Mouse (Mus musculus) lung, postnatal 10 days (tissue): ENCODE data around the gene Rragd.

Experiments
- DNase-seq: peaks from one replicate; pipeline ENCODE4 v3.0.0; 2021

Gene Rragd

DNA sequence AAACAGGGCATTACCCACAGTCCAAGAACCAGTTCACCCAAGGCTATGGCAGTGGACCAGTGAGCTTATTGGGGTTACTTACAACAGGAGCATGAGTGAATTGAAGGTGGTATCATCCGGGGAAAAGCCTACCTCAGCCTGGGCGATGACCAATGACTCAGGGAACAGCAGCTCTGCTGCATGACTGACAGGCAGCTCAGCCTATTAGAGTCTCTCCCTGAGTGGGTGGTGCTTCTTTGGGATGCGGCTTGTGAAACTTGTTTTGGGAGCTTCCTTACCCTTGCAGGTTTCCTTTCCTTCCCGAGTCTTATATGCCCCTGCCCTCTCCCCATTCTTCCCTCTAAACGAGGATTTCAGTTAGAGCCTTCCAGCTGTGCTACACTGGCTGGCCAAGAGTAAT, 69.8 kb downstream of the Rragd start:
- DNase-seq, result no peak

DNA sequence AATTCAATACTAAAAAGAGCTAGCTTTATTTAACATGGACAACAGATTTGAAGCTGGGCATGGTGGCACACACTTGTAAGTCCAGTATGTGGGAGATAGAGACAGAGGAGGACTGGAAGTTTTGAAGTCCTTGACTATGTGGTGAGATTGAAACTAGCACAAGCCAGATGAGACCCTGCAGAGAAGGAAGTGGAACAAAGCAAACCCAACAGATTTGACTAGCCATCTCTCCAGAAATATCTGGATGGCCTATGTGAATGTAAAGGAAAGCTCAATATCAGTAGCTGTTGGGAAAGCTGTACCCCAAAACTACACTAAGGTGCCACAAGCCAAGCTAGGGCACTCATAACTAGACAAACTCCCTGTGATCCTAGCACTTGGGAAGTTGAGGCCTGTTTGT, 71.6 kb downstream of the Rragd start:
- no peak for DNase-seq

DNA sequence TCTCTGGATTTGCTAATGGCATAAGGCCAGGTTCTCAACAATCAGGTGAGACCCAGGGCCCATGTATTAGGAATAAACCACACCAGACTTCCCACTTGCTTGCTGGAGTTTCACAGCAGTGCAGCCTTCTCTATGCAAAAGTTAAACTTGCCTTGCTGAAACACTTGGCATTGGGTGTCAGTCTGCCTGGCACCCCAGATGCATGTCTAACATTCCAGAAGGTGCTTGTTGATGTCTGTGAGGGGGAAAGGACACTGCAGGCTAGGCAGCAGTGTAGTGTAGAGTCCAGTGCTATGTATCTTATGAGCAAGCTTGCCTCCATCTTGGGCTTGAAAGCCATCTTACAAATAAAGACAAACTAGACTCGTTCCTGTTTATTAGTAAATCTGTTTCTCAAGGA, 73.5 kb downstream of the Rragd start:
- no peak for DNase-seq

DNA sequence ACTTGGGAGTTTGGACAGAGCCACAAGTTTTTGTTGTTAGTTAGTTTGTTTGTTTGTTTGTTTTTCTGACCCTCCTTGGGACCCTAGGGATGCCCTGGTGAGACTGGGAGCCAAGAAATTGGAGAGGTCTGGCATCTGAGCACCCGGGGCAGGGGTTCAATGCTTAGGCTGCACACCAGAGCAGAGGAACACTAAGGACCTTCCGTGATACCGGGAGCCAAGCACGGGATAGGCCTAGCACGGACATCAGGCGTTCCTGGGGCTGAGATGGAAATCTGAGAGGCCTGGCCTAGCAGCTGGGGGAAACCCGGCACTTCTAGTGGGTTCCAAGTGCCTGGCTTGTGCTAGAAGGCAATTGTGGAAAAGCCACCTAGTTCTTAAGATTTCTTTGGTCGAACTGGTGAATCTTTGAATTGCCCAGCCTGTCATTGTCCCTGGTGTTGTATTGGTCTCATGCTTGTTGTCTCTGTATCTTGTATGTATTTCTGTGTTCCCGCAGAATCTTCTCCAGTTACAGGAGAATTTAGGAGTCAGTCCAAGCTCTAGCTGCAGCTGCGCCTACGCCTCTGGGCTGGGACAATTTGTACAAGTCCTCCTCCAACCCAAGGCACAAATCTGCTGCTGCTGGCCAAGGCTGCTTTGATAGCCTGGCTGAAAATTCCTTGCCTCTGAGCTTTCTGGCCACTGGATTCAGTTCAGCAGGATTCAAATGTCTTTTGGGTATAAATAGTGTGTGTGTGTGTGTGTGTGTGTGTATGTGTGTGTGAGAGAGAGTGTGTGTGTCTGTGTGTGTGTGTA, 75.3 kb downstream of the Rragd start:
- DNase-seq, result peak; percentile 79

DNA sequence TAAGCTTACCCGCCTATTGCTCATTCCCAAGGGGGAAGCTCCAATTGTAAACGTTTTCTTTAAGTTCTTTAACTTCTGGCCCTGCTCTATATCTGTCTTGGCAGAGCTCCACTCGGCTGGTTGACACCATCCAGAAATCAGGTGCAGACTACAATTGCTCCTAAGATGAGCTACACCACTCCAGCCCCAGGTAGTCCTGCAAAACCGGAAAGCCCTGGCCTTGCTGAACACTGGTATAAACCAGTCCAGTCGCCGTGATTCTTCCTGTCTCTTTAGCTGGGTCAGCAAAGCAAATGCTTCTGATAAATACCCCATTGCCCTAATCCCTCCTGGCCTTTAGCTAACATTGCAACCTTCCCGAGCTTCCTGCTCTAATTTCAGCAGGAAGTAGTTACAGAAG, 78.3 kb downstream of the Rragd start:
- no peak for DNase-seq

DNA sequence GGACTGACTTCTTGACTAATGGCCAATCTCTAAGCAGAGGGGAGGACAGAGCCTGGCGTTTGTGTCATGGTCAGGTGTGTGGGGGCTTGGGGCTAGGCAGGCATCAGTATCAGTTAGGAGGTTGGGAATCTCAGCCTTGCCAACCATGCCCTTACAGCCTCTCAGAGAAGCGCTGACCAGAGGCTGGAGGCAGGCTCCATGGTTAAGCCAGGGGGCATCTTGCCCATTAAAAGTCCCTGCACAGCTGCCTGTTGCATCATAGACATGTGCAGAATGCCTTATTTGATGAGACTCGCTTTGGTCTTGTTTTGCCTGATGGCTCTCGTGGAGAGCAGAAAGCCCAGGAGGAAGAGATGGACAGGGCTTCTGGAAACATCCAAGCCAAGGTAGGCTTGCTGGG, 80.1 kb downstream of the Rragd start, which contains the start of gene Gabrr2:
Gene Gabrr2, plus strand, starts transcription at position 19 of the 400 bp plus-strand sequence.
- no peak for DNase-seq

DNA sequence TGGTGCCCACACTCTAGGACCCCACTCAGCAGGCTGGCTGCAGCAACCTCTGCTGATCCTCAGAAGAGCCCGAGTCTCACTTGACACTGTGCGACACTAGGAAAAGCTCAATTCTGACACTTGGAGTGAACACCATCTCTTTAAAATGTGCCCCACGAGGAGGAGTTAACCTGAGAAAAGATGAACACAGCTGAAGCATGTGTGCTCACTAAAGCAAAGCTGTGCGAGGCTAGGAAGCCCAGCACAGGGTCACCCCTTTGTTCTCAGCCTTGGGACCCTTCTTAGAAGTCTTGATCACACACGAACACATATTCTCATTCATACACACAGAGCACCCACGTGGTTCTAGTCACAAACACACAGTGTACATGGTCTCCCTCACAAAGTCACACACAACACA, 82.1 kb downstream of the Rragd start:
- DNase-seq, result no peak

DNA sequence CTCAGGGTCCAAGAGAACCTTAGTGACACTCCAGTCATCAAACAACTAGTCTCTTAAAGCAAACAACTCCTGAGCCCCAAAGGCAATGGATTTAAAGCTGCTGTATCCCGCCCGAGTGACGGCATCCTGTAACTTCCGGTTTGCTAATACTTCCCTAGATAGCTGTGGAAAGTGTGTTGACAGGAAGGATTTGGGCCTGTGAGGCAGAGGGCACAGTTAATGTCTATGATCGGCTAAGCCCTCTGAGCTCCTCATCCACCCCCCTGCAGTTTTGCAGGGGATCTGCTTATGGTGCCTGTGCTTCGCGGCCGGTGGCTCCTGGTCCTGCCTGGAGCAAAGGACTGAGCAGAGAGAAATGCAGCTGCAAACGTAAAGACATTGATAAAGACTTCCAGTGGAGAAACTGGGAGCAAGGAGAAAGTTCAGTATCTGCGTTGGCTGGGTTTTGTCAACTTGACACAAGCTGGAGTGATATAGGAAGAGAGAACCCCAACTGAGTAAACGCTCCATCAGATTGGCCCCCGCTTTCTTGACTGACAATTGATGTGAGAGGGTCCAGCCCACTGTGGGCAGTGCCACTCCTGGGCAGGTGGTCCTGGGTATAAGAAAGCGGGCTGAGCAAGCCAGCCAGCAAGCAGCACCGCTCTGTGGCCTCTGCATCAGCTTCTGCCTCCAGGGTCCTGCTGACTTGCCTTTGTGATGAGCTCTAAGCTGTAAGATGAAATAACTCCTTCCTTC, 83.6 kb downstream of the Rragd start:
- DNase-seq, result no peak

DNA sequence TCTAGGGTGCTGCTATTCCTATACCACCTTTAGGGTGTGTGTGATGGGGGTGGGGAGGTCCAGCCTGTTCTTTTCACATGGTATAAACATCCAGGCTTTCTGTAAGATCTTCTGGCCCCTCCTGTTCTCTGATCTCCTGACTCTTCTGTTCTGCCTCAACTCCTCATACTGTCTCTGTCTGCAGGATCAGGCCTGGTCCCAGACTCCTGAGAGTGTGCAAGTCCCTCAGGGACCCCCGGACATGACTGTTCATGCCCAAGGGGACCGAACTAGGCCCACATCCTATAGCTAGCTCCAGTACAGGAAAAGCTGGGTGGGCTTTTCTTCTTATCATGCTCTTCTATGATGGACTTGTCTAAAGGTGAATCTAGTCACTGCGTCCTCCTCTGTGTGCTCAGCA, 84.5 kb downstream of the Rragd start:
- DNase-seq, result no peak

DNA sequence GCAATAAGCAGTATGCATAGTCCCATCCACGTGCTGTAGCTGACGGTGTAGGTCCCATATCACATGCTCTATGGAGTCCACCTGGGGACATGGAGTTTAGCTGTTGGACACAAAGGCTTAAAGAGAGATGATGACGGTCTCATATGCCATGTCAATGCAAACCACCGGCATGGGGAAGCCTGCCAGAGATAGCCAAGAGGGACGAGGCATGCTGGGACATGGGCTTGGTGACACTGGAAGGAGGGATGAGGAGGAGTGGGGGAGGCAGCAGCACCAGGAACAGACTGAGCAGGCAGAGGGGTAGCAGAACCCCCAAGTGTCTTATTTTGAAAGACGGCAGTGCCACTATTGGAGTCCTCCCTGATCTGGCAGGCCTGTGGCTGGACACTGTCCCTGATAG, 85.0 kb downstream of the Rragd start:
- no peak for DNase-seq

DNA sequence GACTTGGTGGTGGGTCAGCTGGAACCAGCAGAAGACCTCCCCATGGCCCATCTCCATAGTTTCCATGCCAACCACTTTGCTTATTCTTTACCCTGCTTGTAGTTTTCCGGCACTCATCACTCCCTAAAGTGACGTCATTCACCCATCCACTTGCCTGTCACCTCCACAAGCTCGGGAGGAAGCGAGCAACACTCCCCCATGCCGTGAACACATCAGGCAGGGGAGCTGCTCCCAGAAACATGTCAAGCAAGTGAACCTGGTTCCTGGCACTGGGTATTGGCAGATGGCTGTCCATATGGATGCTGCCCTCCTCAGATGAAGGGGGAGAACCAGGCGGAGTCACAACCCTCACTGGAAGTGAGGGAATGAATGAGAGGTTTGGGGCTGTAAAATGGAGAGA, 86.1 kb downstream of the Rragd start:
- no peak for DNase-seq

DNA sequence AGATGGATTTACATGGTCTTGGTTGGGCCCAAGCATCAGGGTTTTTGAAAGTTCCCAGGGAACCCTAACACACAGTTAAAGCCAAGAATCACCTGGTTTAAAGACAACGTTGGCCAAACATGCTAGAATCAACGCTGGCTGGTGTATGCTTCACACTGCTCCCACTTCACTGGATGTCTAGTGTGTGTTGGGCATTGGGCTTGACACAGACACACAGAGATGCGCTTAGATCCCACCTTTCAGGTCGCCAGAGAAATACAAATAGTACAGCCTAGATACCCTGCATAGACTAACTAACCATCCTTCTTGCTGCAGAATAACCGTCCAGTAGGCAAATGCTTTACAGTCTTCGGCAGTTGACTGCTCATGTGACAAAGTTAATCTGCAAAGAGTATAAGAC, 87.5 kb downstream of the Rragd start:
- DNase-seq, result no peak

DNA sequence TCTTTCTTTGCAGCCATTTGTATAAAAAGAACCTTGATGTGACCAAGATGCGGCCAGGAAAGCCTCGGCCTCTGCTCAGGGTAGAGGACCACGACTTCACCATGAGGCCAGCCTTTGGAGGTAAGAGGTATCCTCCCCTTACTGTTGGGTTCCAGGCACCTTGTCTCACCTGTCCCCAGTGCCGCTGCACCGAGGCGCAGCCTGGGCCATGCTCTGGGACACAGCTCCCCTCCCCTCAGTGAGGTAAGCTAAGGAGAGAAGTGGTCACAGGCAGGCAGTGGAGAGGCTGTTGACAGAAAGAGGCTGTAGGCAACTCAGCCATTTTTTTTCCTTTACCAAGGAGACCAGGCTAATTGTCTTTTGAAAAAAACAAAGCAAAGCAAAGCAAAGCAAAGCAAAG, 88.5 kb downstream of the Rragd start:
- DNase-seq, result no peak
